Mouse (Mus musculus) CH12.LX (cell line): Measurements from ENCODE around the gene Arfip1. TPM values are rescaled to one million over a fixed set of nuclear protein-coding genes. Genes with fewer than 3 reads are reported as not detected.
A peak's percentile ranks its signal among the peaks of the same experiment; 100 is the strongest.

Experiments
- DNase-seq: peaks from one replicate; pipeline ENCODE4 v3.0.0-alpha.2; 2013; ENCODE audit errors: extremely low read depth
- H3K27ac ChIP-seq: 2 replicates; pipeline ENCODE4 v1.5.1; 2012; ENCODE audit warnings: low read depth, mild to moderate bottlenecking, control low read depth, moderate library complexity; ENCODE audit not compliant: insufficient read depth
- H3K27me3 ChIP-seq: replicated peaks from 2 replicates; pipeline ENCODE3; 2012; ENCODE audit warnings: inconsistent platforms
- H3K36me3 ChIP-seq, 2 experiments: replicated peaks in 1 of 2; 2 replicates each; pipeline versions ENCODE3 to v1.6.1; 2012; ENCODE audit warnings: inconsistent platforms in 1 of 2, low read length in 1 of 2, mild to moderate bottlenecking in 1 of 2, mixed read lengths in 1 of 2, moderate library complexity in 1 of 2; ENCODE audit not compliant: control insufficient read depth in 1 of 2, insufficient read depth in 1 of 2
- H3K4me1 ChIP-seq, 2 experiments: 2 replicates each; pipeline ENCODE4 v1.6.1; 2012; ENCODE audit warnings: inconsistent platforms in 1 of 2, moderate library complexity in 1 of 2; ENCODE audit not compliant: insufficient read depth in 2 of 2, control insufficient read depth in 1 of 2
- H3K4me2 ChIP-seq: 2 replicates; pipeline ENCODE4 v1.6.1; 2012; ENCODE audit warnings: low read depth, mild to moderate bottlenecking, control low read depth; ENCODE audit not compliant: poor library complexity, insufficient read depth, severe bottlenecking
- H3K4me3 ChIP-seq, 3 experiments: fragments of 150-350 bp in 1 of 3; sonication (generic) in 1 of 3; replicated peaks in 1 of 3; 2 replicates each; pipeline versions ENCODE3 to v1.5.1; 2011 to 2012; ENCODE audit warnings: low read depth in 2 of 3, low read length in 2 of 3, mild to moderate bottlenecking in 2 of 3, moderate library complexity in 2 of 3, control low read depth in 1 of 3, improper control_type of control experiment in 1 of 3, inconsistent platforms in 1 of 3, mixed read lengths in 1 of 3; ENCODE audit not compliant: poor library complexity in 1 of 3
- H3K79me2 ChIP-seq: replicated peaks from 2 replicates; pipeline ENCODE4 v1.6.1; 2012; ENCODE audit warnings: mild to moderate bottlenecking, moderate library complexity; ENCODE audit not compliant: control insufficient read depth, poor library complexity, insufficient read depth, severe bottlenecking; ENCODE audit errors: extremely low read depth
- H3K9ac ChIP-seq: 2 replicates; pipeline ENCODE4 v1.6.1; 2012; ENCODE audit warnings: low read depth, mild to moderate bottlenecking, control low read depth, moderate library complexity; ENCODE audit not compliant: insufficient read depth
- H3K9me3 ChIP-seq: replicated peaks from 2 replicates; pipeline ENCODE3; 2012; ENCODE audit warnings: low read length, inconsistent platforms, mixed read lengths
- BHLHE40 ChIP-seq: IDR thresholded peaks from 2 replicates; pipeline ENCODE4 v1.6.1; 2011; ENCODE audit warnings: mild to moderate bottlenecking, low read depth, low read length, improper control_type of control experiment
- CHD1 ChIP-seq: IDR thresholded peaks from 2 replicates; pipeline ENCODE4 v1.6.1; 2012; ENCODE audit warnings: low read depth, low read length, improper control_type of control experiment, inconsistent platforms
- CHD2 ChIP-seq: IDR thresholded peaks from 2 replicates; pipeline ENCODE4 v1.6.1; 2011; ENCODE audit warnings: low read length, improper control_type of control experiment
- CTCF ChIP-seq, 2 experiments: IDR thresholded peaks in 1 of 2; conservative IDR thresholded peaks in 1 of 2; 2 replicates each; pipeline ENCODE4 v1.5.1; 2011 to 2012; ENCODE audit warnings: low read depth in 2 of 2, low read length in 2 of 2, improper control_type of control experiment in 1 of 2, inconsistent platforms in 1 of 2, mild to moderate bottlenecking in 1 of 2, moderate library complexity in 1 of 2
- E2F4 ChIP-seq: IDR thresholded peaks from 2 replicates; pipeline ENCODE4 v1.6.1; 2011; ENCODE audit warnings: low read depth, low read length, improper control_type of control experiment; ENCODE audit not compliant: insufficient replicate concordance
- ELF1 ChIP-seq: IDR thresholded peaks from 2 replicates; pipeline ENCODE4 v1.6.1; 2014; ENCODE audit warnings: low read depth, mild to moderate bottlenecking, inconsistent platforms, low read length, improper control_type of control experiment
- EP300 ChIP-seq: IDR thresholded peaks from 2 replicates; pipeline ENCODE4 v1.6.1; 2011; ENCODE audit warnings: low read length, improper control_type of control experiment
- ETS1 ChIP-seq: conservative IDR thresholded peaks from 2 replicates; pipeline ENCODE4 v1.6.1; 2012; ENCODE audit warnings: low read depth, mild to moderate bottlenecking, inconsistent platforms, low read length, improper control_type of control experiment, moderate library complexity
- GABPA ChIP-seq: IDR thresholded peaks from 2 replicates; pipeline ENCODE4 v1.6.1; 2012; ENCODE audit warnings: low read depth, low read length, improper control_type of control experiment, inconsistent platforms; ENCODE audit not compliant: insufficient replicate concordance
- HCFC1 ChIP-seq: IDR thresholded peaks from 2 replicates; pipeline ENCODE4 v1.6.1; 2012; ENCODE audit warnings: low read depth, mild to moderate bottlenecking, inconsistent platforms, low read length, improper control_type of control experiment
- IRF4 ChIP-seq: IDR thresholded peaks from 2 replicates; pipeline ENCODE4 v1.6.1; 2014; ENCODE audit warnings: low read depth, mild to moderate bottlenecking, inconsistent platforms, low read length, improper control_type of control experiment
- JUN ChIP-seq: IDR thresholded peaks from 2 replicates; pipeline ENCODE4 v1.6.1; 2011; ENCODE audit warnings: low read depth, mild to moderate bottlenecking, low read length, improper control_type of control experiment, moderate library complexity; ENCODE audit not compliant: insufficient read depth
- JUND ChIP-seq: conservative IDR thresholded peaks from 2 replicates; pipeline ENCODE4 v1.6.1; 2011; ENCODE audit warnings: low read depth, low read length, improper control_type of control experiment
- KAT2A ChIP-seq: IDR thresholded peaks from 2 replicates; pipeline ENCODE4 v1.6.1; 2012; ENCODE audit warnings: low read length, improper control_type of control experiment, inconsistent platforms; ENCODE audit not compliant: insufficient replicate concordance
- MAFK ChIP-seq: IDR thresholded peaks from 2 replicates; pipeline ENCODE4 v1.6.1; 2011; ENCODE audit warnings: low read length, improper control_type of control experiment; ENCODE audit not compliant: insufficient replicate concordance
- MAX ChIP-seq: IDR thresholded peaks from 2 replicates; pipeline ENCODE4 v1.6.1; 2011; ENCODE audit warnings: low read length, improper control_type of control experiment
- MAZ ChIP-seq: IDR thresholded peaks from 2 replicates; pipeline ENCODE4 v1.6.1; 2012; ENCODE audit warnings: low read depth, mild to moderate bottlenecking, inconsistent platforms, low read length, improper control_type of control experiment, moderate library complexity
- MEF2A ChIP-seq: IDR thresholded peaks from 2 replicates; pipeline ENCODE4 v1.6.1; 2014; ENCODE audit warnings: low read depth, mild to moderate bottlenecking, inconsistent platforms, low read length, improper control_type of control experiment, borderline replicate concordance
- MXI1 ChIP-seq: IDR thresholded peaks from 2 replicates; pipeline ENCODE4 v1.6.1; 2011; ENCODE audit warnings: mild to moderate bottlenecking, low read depth, low read length, improper control_type of control experiment
- MYC ChIP-seq: IDR thresholded peaks from 2 replicates; pipeline ENCODE4 v1.6.1; 2011; ENCODE audit warnings: low read depth, mild to moderate bottlenecking, improper control_type of control experiment, low read length
- NELFE ChIP-seq: IDR thresholded peaks from 2 replicates; pipeline ENCODE4 v1.6.1; 2011; ENCODE audit warnings: low read depth, low read length, improper control_type of control experiment
- NRF1 ChIP-seq: IDR thresholded peaks from 2 replicates; pipeline ENCODE4 v1.6.1; 2014; ENCODE audit warnings: low read depth, mild to moderate bottlenecking, inconsistent platforms, low read length, improper control_type of control experiment, moderate library complexity
- PAX5 ChIP-seq: IDR thresholded peaks from 2 replicates; pipeline ENCODE4 v1.6.1; 2012; ENCODE audit warnings: low read length, inconsistent platforms, mixed read lengths
- POLR2AphosphoS2 ChIP-seq: IDR thresholded peaks from 2 replicates; pipeline ENCODE4 v1.6.1; 2011; ENCODE audit warnings: low read depth, low read length, improper control_type of control experiment
- RAD21 ChIP-seq: IDR thresholded peaks from 2 replicates; pipeline ENCODE4 v1.6.1; 2011; ENCODE audit warnings: low read depth, mild to moderate bottlenecking, low read length, improper control_type of control experiment, moderate library complexity
- RCOR1 ChIP-seq: conservative IDR thresholded peaks from 2 replicates; pipeline ENCODE4 v1.6.1; 2012; ENCODE audit warnings: low read depth, mild to moderate bottlenecking, inconsistent platforms, low read length, improper control_type of control experiment
- SIN3A ChIP-seq: IDR thresholded peaks from 2 replicates; pipeline ENCODE4 v1.6.1; 2012; ENCODE audit warnings: low read length, improper control_type of control experiment, inconsistent platforms
- SMC3 ChIP-seq: IDR thresholded peaks from 2 replicates; pipeline ENCODE4 v1.6.1; 2011; ENCODE audit warnings: low read depth, low read length, improper control_type of control experiment
- TBP ChIP-seq: conservative IDR thresholded peaks from 2 replicates; pipeline ENCODE4 v1.6.1; 2011; ENCODE audit warnings: low read depth, low read length, improper control_type of control experiment
- TCF12 ChIP-seq: IDR thresholded peaks from 2 replicates; pipeline ENCODE4 v1.6.1; 2014; ENCODE audit warnings: low read depth, mild to moderate bottlenecking, inconsistent platforms, low read length, improper control_type of control experiment
- UBTF ChIP-seq: IDR thresholded peaks from 2 replicates; pipeline ENCODE4 v1.6.1; 2012; ENCODE audit warnings: low read depth, mild to moderate bottlenecking, inconsistent platforms, low read length, improper control_type of control experiment, moderate library complexity
- USF1 ChIP-seq: IDR thresholded peaks from 2 replicates; pipeline ENCODE4 v1.6.1; 2014; ENCODE audit warnings: low read depth, mild to moderate bottlenecking, inconsistent platforms, low read length, improper control_type of control experiment
- USF2 ChIP-seq: conservative IDR thresholded peaks from 2 replicates; pipeline ENCODE4 v1.6.1; 2011; ENCODE audit warnings: low read depth, low read length, improper control_type of control experiment
- ZC3H11A ChIP-seq: IDR thresholded peaks from 2 replicates; pipeline ENCODE4 v1.6.1; 2012; ENCODE audit warnings: low read depth, mild to moderate bottlenecking, inconsistent platforms, low read length, improper control_type of control experiment
- ZKSCAN1 ChIP-seq: IDR thresholded peaks from 2 replicates; pipeline ENCODE4 v1.6.1; 2012; ENCODE audit warnings: low read depth, inconsistent platforms, low read length, improper control_type of control experiment, borderline replicate concordance
- ZMIZ1 ChIP-seq: IDR thresholded peaks from 2 replicates; pipeline ENCODE4 v1.6.1; 2012; ENCODE audit warnings: low read depth, mild to moderate bottlenecking, inconsistent platforms, low read length, improper control_type of control experiment
- ZNF384 ChIP-seq: IDR thresholded peaks from 2 replicates; pipeline ENCODE4 v1.6.1; 2012; ENCODE audit warnings: low read depth, low read length, improper control_type of control experiment, inconsistent platforms
- dilution Hi-C: fragments of 300-500 bp; cut with MboI; formaldehyde crosslinking; loops from 2 replicates; pipeline ENCODE4 v1.14.3; 2020; ENCODE audit warnings: low sequenced_read_pairs; ENCODE audit not compliant: extremely low pct_unique_long_range_greater_than_20kb, extremely low pct_ligation_motif_present
- in situ Hi-C: fragments of 300-500 bp; cut with MboI; formaldehyde crosslinking; loops from 3 replicates; pipeline ENCODE4 v1.14.3; 2019; ENCODE audit warnings: low sequenced_read_pairs, low pct_ligation_motif_present, low pct_unique_long_range_greater_than_20kb, mixed read lengths
- polyA plus RNA-seq: library from polyadenylated mRNA; unstranded; fragments of >175 nt; gene quantifications from 2 replicates; pipeline ENCODE4 v1.2.1, GENCODE M21; 2012; ENCODE audit warnings: low read depth; ENCODE audit not compliant: insufficient read length
- total RNA-seq, 2 experiments: library from RNA; depleted of rRNA; stranded (reverse); fragments of 300-350 nt in 1 of 2; fragments of >200 nt in 1 of 2; gene quantifications; 2 replicates each; pipeline ENCODE4 v1.2.3; 2012 to 2014

Gene Arfip1
- total RNA-seq (2012; rRNA removed) (29.6 and 36.2 TPM in 2 replicates), total RNA-seq (2014; rRNA removed) (66.5 and 77.8 TPM in 2 replicates), polyA plus RNA-seq (34.1 and 36.8 TPM in 2 replicates)

DNA sequence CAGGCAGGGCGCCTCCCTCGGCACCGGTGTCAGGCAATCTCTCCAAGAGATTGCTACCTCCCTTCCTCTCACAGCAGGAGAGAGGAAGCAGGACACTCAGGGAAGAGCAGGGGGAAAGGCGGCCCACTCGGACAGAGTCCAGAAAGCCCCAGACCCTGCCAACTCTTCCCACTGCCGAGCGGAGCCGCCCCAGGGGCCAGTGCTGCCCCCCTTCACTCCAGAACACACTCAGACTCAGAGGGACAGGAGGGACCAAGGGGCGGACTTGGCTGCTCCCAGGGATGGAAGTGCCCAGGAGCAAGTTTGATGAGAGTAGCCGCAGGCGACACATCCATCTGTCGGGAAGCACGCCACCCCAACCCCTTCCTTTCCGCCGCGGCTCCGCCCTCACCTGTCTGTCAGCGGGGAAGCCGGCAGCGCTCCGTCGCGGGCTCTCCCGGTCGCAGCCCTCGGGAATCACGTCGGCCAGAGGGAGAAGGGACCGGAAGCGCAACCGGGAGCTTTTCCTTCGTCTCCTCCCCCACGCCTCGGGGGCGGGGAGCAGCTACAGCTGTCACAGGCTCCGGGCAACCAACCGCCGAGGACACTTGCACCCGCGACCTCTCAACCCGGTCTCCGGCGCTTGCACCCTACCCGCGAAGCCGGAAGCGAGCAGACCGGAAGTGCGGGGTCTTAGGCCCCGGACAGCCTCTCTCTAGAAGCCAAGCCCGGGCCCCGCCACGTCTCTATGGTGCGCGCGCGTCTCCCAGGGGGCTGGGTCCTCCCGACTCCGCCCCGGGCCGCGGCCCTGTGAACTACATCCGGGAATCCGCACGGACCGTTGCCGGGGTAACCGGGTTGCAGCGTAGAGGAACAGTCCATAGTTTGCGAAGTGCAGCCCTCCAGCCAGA lies at the start of gene Arfip1:
Gene Arfip1, minus strand, starts transcription at position 603 of the 890 bp plus-strand sequence.
- H3K27me3 ChIP-seq: no peaks in the 10 kb centered on the region
- H3K4me3 ChIP-seq: peak within 1 kb of the TSS; percentile 77 to 90 (median 77)
- H3K36me3 ChIP-seq: no peaks in the 10 kb centered on the region
- H3K9me3 ChIP-seq: no peaks in the 10 kb centered on the region
- H3K9ac ChIP-seq: peak within 1 kb of the TSS; percentile 72
- DNase-seq: peak; percentile 95
- in situ Hi-C loops (no loop called here), dilution Hi-C loops (no loop called here)
- 0 out of 2 replicates have a peak within 1 kb of the TSS, but pooled peaks have one; percentile 3 for H3K27ac ChIP-seq
- peaks cover 3 to 31% of the 10 kb centered on the region in 2 experiments for H3K4me1 ChIP-seq
- H3K79me2 ChIP-seq: peaks cover 26% of the 10 kb centered on the region
- H3K4me2 ChIP-seq: peak within 1 kb of the TSS; percentile 81
- no peak for TF ChIP-seq CHD1
- TF ChIP-seq JUN: no peak
- TF ChIP-seq MAX: peak; percentile 63; the same call in 1 of the 2 replicates
- TF ChIP-seq HCFC1: peak; percentile 85
- TF ChIP-seq RAD21: no peak
- no peak for TF ChIP-seq E2F4
- TF ChIP-seq ZC3H11A: no peak
- TF ChIP-seq MEF2A: peak; percentile 62; the same call in 1 of the 2 replicates
- 0 out of 2 replicates have a peak, but pooled peaks have one; percentile 16 for TF ChIP-seq ETS1
- TF ChIP-seq ZMIZ1: no peak; the same call in 1 of the 2 replicates
- no peak for TF ChIP-seq SMC3
- TF ChIP-seq CTCF (conservative IDR thresholded peaks at IDR 0.05 in 1 of 2, IDR thresholded peaks at IDR 0.05 in 1 of 2; ENCODE audit: low read depth in 2 of 2, low read length in 2 of 2): no peak
- TF ChIP-seq ZKSCAN1: no peak
- no peak for TF ChIP-seq UBTF
- TF ChIP-seq BHLHE40: no peak
- no peak for TF ChIP-seq EP300
- TF ChIP-seq TBP: no peak
- TF ChIP-seq PAX5: no peak
- TF ChIP-seq RCOR1: no peak; the same call in 1 of the 2 replicates
- TF ChIP-seq ELF1: peak; percentile 96
- TF ChIP-seq USF2: no peak
- peak; percentile 93; the same call in 1 of the 2 replicates for TF ChIP-seq SIN3A
- TF ChIP-seq KAT2A: 0 out of 2 replicates have a peak, but pooled peaks have one; percentile 75
- TF ChIP-seq NRF1: peak; percentile 82
- no peak for TF ChIP-seq MAFK
- no peak for TF ChIP-seq MYC
- TF ChIP-seq CHD2: peak; percentile 52; the same call in 1 of the 2 replicates
- TF ChIP-seq MXI1: peak; percentile 95
- TF ChIP-seq TCF12: peak; percentile 73
- no peak for TF ChIP-seq USF1
- no peak; the same call in 1 of the 2 replicates for TF ChIP-seq GABPA
- no peak for TF ChIP-seq JUND
- no peak for TF ChIP-seq ZNF384
- peak; percentile 69; the same call in 1 of the 2 replicates for TF ChIP-seq MAZ
- TF ChIP-seq NELFE: peak; percentile 81
- peak; percentile 75 for TF ChIP-seq IRF4
- TF ChIP-seq POLR2AphosphoS2: peak; percentile 52; the same call in 1 of the 2 replicates
